Mouse (Mus musculus): ENCODE data around the gene H13.

- TF ChIP-seq POLR2A (IDR thresholded peaks at IDR 0.05; ENCODE audit: insufficient read depth, low read length): peak; percentile 68
- no peak for TF ChIP-seq CTCF (IDR thresholded peaks at IDR 0.05; ENCODE audit: low read depth, low read length)
- TF ChIP-seq EP300 (IDR thresholded peaks at IDR 0.05; ENCODE audit: insufficient read depth, low read depth, low read length): no peak
Measured at GRCm38 (mm10) chr2:152736090-152736601, 66.9 kb downstream of the H13 start, which contains the start of gene Id1.

Data from ES-Bruce4 (cell line).